Mouse (Mus musculus) NIH3T3 (cell line): ENCODE data around the gene Gm43191.

ENCODE experiments used
- DNase-seq: peaks from one replicate; pipeline ENCODE4 v3.0.0-alpha.2; 2012; ENCODE audit warnings: low read depth

The Gm43191 gene

DNA sequence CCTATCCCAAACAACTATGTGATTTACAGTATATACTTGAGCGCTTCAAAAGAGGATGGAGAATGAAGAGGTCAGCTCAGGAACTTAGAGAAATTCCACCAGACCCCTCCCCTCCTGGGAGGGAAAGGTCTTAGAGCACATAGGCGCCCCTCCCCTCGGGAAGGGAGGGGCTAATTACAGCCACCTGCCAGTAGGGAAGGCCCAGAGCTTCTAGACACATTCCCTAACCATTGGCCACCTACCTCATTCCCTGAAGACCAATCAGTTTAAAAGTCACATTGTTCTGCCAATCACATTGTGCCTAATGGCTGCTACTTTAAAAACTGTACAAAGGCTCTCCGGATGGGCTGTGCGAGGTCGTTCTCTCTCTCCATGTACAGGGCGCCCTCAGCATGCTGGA is 58.4 kb downstream of the Gm43191 start:
- no peak for DNase-seq

DNA sequence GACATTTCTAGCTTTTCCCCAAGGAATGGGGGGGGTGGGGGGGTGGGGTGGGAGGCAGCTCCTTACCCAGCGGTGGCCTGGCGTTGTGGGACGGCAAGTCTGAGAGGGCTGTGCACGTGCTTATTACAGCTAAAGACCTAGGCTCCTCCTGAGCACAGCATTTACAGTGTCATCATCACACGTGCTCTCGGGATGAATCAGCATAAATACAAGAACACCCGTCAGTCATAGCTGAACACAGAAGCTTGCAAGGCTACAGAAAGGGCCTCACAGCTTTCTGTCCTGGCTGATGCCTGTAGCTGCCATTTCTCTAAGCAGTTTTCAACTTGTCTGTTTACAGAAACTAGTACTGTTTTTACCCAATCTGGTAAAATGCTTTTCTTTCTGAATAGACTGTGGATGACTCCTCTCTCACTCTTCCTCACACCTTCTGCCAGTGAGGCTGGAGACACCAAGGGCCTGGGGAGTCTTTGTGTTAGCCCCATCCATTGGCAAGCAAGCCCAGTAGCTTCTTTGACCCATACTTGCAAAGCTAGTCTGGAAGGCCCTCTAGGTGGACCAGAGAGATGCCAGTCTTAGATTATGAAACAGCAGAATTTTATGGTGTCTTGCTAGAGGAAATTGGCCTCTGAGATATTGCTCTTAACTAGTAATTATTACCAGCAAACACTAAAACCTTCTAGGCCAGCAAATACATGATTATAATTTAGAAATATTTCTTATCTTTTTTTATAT is 60.3 kb downstream of the Gm43191 start:
- no peak for DNase-seq

DNA sequence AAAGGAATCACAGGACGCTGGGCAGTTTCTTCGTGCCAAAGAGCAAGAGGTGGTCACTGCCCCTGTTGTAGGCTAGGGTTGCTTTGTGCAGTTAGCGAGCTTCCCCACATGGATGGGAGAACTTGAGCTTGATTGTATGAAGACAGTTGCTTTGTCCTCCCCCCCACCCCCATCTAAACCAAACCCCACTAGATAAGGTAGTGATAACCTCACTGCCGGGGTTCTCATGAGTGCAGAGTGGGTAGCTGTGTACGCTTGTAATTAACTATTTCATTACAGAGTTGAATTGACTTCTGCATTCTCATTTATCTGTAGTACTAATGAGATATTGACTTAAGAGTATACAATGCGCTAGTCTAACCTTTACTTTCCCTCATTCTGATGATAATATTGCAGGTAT is 62.2 kb downstream of the Gm43191 start:
- DNase-seq: no peak

DNA sequence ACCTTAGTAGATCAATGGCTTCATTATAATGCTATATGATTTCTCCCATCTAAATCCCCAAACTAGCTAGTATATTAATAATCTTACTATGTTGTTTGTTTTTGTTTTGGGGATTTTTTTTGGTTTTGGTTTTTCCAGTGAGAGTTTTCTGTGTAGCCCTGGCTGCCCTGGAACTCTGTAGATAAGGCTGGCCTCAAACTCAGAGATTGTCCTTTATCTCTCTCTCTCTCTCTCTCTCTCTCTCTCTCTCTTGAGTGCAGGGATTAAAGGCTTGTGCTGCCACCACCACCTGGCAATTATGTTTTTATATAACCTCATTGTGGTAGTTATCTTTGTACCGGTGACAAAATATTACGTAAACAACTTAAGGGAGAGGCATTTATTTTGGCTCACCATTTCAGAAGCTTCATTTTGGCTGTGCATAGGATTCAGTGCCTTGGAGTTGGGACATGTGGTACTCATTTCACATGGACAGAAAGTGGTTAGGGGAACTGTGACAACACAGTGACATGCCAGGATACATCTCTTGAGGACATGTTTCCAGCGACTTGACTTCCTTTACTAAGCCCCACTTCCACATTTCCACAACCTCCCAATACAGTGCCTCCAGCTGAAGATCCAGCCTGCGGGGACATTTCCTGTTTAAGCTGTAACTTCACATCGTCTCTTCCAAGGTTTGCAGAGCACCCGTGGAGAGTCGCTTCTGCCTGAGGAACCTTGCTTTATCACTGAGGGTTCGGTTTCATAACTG is 65.6 kb downstream of the Gm43191 start:
- no peak for DNase-seq

DNA sequence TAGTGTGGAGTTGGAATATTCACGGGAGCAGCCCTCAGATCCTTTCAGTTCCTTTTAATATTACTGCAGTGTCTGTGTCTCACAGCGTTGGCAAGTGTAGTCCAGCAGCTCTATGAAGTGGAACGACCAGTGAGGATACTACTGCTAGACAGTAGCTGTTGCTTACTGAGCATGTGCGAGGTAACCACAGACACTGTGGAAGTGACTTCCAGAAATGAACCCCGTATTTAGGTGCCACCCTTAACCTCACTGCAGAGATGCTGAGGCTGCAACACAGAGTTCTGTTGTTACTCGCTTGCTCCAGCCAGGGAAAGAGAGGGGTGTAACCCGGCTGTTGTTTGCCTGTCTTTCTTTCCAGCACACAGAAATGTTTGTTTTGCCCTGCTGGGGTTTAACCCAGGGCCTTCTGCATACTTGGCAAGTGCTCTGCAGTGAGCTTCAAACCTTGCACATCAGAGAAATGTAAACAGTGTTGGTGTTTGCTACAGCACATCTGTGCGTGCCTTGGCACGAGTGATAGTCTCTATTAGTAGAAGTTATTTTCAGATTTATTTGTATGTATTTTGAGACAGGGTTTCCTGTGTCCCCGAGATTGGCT is 66.7 kb downstream of the Gm43191 start, which contains the start of gene Trmt13:
Trmt13 (minus strand) TSS at position 293 of the 598 bp plus-strand sequence.
- peak; percentile 41 for DNase-seq

DNA sequence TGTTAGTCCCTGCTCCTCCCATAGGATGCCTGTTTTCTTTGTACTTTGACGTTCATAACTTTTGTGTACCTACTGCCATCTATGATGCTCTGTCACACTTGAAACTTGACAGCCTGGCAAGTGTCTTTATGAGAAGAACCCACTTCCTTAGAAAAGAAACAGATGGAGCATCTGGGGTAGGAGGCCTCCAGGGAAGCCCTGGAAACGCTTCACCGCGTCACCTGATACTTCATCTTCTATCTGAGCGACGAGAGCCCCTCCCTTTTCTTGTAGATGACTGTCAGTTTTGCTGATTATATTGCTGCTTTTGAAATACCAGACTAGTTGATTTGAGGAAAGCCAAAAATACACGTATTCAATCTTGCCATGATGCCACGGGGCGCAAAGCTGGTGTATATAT is 76.5 kb downstream of the Gm43191 start:
- no peak for DNase-seq

DNA sequence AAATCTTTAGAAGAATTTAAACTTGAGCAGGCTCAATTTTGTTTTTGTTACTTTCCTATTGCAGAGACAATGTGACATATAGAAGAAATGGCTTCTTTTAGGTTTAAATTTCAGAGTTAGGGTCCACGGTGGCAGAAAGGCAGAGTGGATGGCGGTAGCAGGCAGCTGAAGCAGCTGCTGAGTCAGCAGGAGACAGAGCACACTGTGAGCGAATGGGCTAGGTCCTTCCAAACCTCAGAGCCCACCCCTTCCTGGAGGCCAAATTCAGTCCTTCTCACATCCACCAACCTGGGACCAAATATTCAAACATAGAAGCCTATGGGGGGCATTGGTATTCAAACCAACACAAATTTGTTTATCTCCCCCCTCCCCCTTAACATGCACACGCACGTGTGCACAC is 79.3 kb downstream of the Gm43191 start:
- DNase-seq: no peak

DNA sequence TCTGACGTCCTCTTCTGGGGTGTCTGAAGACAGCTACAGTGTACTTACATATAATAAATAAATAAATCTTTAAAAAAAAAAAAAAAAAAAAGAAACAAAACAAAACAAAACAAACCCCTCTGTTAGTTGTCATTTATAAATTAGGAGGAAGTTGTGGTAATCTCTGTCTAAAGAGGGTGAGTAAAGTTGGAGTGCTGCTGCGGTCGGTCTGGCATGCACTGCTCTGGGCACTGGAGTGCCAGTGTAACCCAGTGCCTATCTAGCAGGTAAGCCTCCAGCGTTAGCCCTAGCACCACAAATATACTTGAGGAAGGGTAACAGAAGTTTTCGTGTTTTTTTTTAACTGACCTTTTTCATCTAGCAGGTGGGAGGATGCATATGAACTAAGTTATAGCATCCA is 80.1 kb downstream of the Gm43191 start:
- no peak for DNase-seq

DNA sequence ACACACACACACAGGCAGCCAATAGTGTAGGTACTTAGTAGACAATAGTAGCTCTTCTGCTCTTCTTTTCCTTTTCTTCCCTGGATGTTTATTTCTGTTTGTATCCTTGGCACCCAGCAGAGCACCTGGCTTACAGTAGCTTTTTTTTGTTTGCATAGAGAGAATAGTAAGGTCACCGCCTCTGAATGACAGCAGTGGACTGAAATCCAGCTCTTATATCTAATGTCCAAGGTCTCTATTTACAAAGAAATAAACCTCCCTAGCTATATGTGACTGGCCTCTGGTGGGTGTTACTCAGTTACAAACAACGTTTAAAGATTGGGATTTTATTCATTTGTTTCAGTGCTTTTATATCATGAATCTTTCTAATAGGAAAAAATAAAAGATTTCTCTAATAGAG is 81.4 kb downstream of the Gm43191 start:
- no peak for DNase-seq

DNA sequence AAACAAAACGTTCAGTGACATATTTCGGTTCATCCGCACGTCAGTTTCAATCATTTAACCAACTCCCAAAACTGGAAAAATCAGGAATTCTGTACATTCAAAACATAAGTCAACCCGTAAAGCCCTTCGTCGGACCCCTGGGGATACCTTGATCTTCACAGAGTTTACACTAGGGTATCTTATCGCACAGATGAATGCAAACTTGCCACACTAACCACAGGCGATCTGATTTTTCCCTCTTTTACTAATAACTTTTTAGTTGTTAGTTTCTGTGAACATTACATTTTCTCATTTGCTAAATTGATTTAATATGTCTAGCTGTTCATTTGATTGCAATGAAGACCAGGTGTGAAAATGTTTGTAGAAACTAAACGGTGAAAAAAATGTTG is 85.5 kb downstream of the Gm43191 start:
- DNase-seq: no peak

DNA sequence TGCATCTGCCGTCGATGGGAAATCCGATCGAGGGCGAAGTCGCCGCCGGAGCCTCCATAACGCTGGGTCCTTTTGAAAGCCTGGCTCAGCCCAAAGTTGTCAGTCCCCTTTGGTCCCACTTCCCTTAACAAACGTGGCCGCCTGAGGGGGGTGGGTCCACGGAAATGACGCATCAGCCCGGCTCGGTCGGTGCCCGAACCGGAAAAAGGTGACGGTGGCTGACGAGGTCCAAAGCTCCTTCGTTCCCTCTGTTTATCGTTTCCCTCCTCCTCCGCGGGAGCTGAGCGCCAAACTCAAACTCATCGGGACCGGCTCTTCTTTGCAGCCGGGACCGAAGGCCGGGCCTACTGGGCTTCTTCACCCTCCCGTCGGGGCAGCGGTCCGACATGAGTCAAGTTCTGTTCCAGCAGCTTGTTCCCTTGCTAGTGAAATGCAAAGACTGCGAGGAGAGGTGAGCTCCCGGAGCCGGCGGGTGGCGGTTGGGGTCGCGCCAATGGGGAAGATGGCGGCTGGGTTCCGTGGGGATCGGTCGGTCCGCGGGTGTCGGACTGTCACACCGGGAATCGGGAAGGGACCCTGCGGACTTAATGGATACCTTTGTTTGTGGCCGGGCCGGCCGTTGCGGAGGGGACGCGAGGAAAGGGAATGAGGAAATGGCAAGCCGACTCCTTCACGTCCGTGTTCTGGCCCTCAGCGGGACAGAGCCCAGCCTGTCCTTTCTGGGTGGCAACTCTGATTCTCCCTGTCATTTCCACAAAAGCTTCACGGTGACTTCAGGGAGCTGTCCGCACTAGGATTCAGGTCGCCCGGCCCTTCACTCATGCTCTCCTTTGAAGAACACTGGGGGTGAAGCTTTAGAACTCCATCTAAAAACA is 86.1 kb downstream of the Gm43191 start, which contains the start of gene Sass6:
Sass6 (plus strand) TSS at position 255 of the 875 bp plus-strand sequence.
- DNase-seq: peak; percentile 99

DNA sequence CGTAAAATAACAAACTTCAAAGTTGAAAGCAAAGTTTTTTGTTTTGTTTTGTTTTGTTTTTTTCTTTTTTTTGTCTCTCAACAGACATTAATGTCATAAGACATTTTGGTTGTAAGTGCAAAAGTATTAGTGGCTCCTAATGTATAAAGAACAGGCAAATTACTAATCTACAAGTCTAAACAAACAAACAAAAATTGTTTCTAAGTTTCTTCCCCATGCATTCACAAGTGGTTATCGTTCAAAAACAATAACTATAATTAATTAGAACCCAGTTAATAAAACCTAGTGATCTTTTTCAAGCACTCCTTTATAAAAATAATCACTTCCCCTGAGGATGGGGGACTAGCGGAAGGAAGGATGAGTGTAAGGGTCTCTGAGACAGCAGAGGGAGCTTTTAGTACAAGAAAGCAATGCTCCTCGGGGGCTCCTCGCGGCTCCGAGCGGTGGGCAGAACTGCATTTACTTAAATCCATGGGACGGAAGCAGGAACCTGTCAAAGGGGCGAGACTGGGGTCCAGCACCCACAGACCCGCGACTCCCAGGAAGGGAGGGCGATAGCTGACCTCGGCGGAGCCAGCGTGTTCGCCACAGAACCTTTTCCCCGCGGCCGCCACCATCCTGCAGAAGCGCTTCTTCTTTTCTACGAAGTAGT is 86.9 kb downstream of the Gm43191 start:
- peak; percentile 59 for DNase-seq
